Comparison of ENCODE assay signal across 28 mouse cellular contexts in the genomic region with DNA sequence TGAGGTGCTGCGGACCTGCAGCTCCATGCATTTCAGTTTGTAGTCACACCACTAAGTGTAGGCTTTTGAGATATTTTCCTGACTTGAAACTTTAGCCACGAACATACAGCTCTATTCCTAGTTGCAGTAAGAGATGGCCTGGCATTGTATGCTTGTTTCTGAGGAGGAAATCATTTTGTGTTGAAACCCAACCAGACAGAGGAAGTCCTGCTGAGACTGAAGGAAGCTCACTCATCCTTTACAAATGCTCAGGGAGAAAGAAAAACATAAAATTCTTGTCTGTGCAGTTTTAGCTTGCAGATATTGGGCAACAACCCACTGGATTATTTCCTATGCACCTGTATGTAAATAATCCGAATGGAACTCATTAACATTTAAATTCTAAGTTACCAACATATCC.
DNase-seq lines count a peak whose midpoint lies in the region; ATAC-seq and TF ChIP-seq lines count a peak whose summit lies in the region.
"Had no signal": no experiment of that assay in that cellular context is flagged by ENCODE, and none has a peak within 500 bp of the region (broad histone marks: within the 10 kb centered on the region; RNA-seq: fewer than 3 reads in every experiment).

No protein-coding gene starts in this region.

- 78% methylated on average over 3 of the region's 3 CpGs for WGBS in forebrain, embryonic 14.5 days
- 58% methylated on average over 3 of the region's 3 CpGs for WGBS in forebrain, embryonic 16.5 days
- 59% methylated on average over 3 of the region's 3 CpGs for WGBS in midbrain, embryonic 15.5 days
- 58% methylated on average over 3 of the region's 3 CpGs for WGBS in midbrain, embryonic 16.5 days

- no peak overlapping the region for H3K27ac ChIP-seq in forebrain, embryonic 14.5 days (ENCODE audit: low read depth, low read length)
- H3K27ac ChIP-seq in forebrain, embryonic 16.5 days (ENCODE audit: low read length), result no peak overlapping the region
- 0 out of 2 replicates have a peak overlapping the region, but pooled peaks have one; percentile 34 for H3K27ac ChIP-seq in midbrain, embryonic 15.5 days
- H3K27ac ChIP-seq in midbrain, embryonic 16.5 days (ENCODE audit: low read length), result no peak overlapping the region
- no peak overlapping the region for H3K27ac ChIP-seq in gastrocnemius, adult 2 months
- H3K27ac ChIP-seq: embryonic facial prominence, embryonic 10.5 days; embryonic facial prominence, embryonic 13.5 days; forebrain, embryonic 12.5 days; heart, embryonic 15.5 days; hindbrain, embryonic 10.5 days; hindbrain, embryonic 13.5 days; intestine, embryonic 15.5 days had no signal

- no peaks in the 10 kb centered on the region for H3K36me3 ChIP-seq in forebrain, embryonic 14.5 days (ENCODE audit: control insufficient read depth, insufficient read depth, low read length)
- no peaks in the 10 kb centered on the region for H3K36me3 ChIP-seq in forebrain, embryonic 16.5 days (ENCODE audit: control insufficient read depth, insufficient read depth)
- no peaks in the 10 kb centered on the region for H3K36me3 ChIP-seq in midbrain, embryonic 15.5 days (replicated peaks)
- no peaks in the 10 kb centered on the region for H3K36me3 ChIP-seq in midbrain, embryonic 16.5 days (ENCODE audit: control insufficient read depth, insufficient read depth, low read length)
- H3K36me3 ChIP-seq: embryonic facial prominence, embryonic 10.5 days; embryonic facial prominence, embryonic 13.5 days; forebrain, embryonic 12.5 days; heart, embryonic 12.5 days; heart, embryonic 15.5 days; hindbrain, embryonic 10.5 days; hindbrain, embryonic 13.5 days; intestine, embryonic 15.5 days had no signal

- no peaks in the 10 kb centered on the region for H3K27me3 ChIP-seq in forebrain, embryonic 14.5 days (replicated peaks; ENCODE audit: control insufficient read depth, insufficient read depth, low read length)
- no peaks in the 10 kb centered on the region for H3K27me3 ChIP-seq in forebrain, embryonic 16.5 days (replicated peaks; ENCODE audit: control insufficient read depth, insufficient read depth, low read length)
- H3K27me3 ChIP-seq in midbrain, embryonic 15.5 days (replicated peaks), result no peaks in the 10 kb centered on the region
- no peaks in the 10 kb centered on the region for H3K27me3 ChIP-seq in midbrain, embryonic 16.5 days (ENCODE audit: control insufficient read depth, insufficient read depth, low read depth, low read length)
- H3K27me3 ChIP-seq: embryonic facial prominence, embryonic 13.5 days; forebrain, embryonic 12.5 days; heart, embryonic 12.5 days; heart, embryonic 15.5 days; hindbrain, embryonic 13.5 days; intestine, embryonic 15.5 days had no signal

- DNase-seq in cerebellum, adult 9-11 months, result peak; percentile 4
- DNase-seq in forebrain, embryonic 14.5 days (ENCODE audit: low spot score), result peak; percentile 32
- peak; percentile 7 to 27 for DNase-seq in cerebellum, postnatal 36 days
- no peak for DNase-seq in gastrocnemius, adult 2 months
- DNase-seq: adrenal gland, adult 2 months; adrenal gland, postnatal 14 days; embryo, embryonic 11 days; forebrain, postnatal 0 days; gastrocnemius, postnatal 25 days; heart, adult 18-20 months; heart, postnatal 10 days; heart, postnatal 36 days; kidney, adult 11 months had no signal

- no peak overlapping the region for H3K4me2 ChIP-seq in forebrain, embryonic 14.5 days (ENCODE audit: low read length)
- no peak overlapping the region for H3K4me2 ChIP-seq in forebrain, embryonic 16.5 days (ENCODE audit: low read length)
- no peak overlapping the region for H3K4me2 ChIP-seq in midbrain, embryonic 15.5 days
- H3K4me2 ChIP-seq in midbrain, embryonic 16.5 days (ENCODE audit: low read length), result no peak overlapping the region
- H3K4me2 ChIP-seq: embryonic facial prominence, embryonic 13.5 days; forebrain, embryonic 12.5 days; heart, embryonic 12.5 days; heart, embryonic 15.5 days; hindbrain, embryonic 13.5 days; intestine, embryonic 15.5 days had no signal

- no peaks in the 10 kb centered on the region for H3K9me3 ChIP-seq in forebrain, embryonic 14.5 days (replicated peaks; ENCODE audit: control insufficient read depth, low read length)
- no peaks in the 10 kb centered on the region for H3K9me3 ChIP-seq in forebrain, embryonic 16.5 days (ENCODE audit: control insufficient read depth, low read length)
- H3K9me3 ChIP-seq in midbrain, embryonic 15.5 days, result no peaks in the 10 kb centered on the region
- no peaks in the 10 kb centered on the region for H3K9me3 ChIP-seq in midbrain, embryonic 16.5 days (replicated peaks; ENCODE audit: control insufficient read depth, low read length, poor library complexity, severe bottlenecking)
- H3K9me3 ChIP-seq: embryonic facial prominence, embryonic 10.5 days; embryonic facial prominence, embryonic 13.5 days; forebrain, embryonic 12.5 days; heart, embryonic 12.5 days; heart, embryonic 15.5 days; hindbrain, embryonic 10.5 days; hindbrain, embryonic 13.5 days; intestine, embryonic 15.5 days had no signal

- TF ChIP-seq CTCF in gastrocnemius, adult 2 months (IDR thresholded peaks at IDR 0.05), result no peak

- no peaks in the 10 kb centered on the region for H3K4me1 ChIP-seq in forebrain, embryonic 14.5 days (ENCODE audit: control insufficient read depth, insufficient read depth, low read length)
- no peaks in the 10 kb centered on the region for H3K4me1 ChIP-seq in forebrain, embryonic 16.5 days (replicated peaks; ENCODE audit: control insufficient read depth, insufficient read depth, low read length)
- H3K4me1 ChIP-seq in midbrain, embryonic 15.5 days, result peaks cover 8% of the 10 kb centered on the region; the same call in 1 of the 2 replicates
- no peaks in the 10 kb centered on the region for H3K4me1 ChIP-seq in midbrain, embryonic 16.5 days (ENCODE audit: control insufficient read depth, insufficient read depth, low read length)
- H3K4me1 ChIP-seq: embryonic facial prominence, embryonic 10.5 days; embryonic facial prominence, embryonic 13.5 days; forebrain, embryonic 12.5 days; heart, embryonic 12.5 days; heart, embryonic 15.5 days; hindbrain, embryonic 10.5 days; intestine, embryonic 15.5 days had no signal

- ATAC-seq in cerebellum, adult (ENCODE audit: insufficient number of reproducible peaks, low FRiP score, low TSS enrichment), result no peak
- no peak for ATAC-seq in forebrain, embryonic 14.5 days
- no peak for ATAC-seq in forebrain, embryonic 16.5 days
- ATAC-seq in midbrain, embryonic 15.5 days (replicated peaks), result no peak
- ATAC-seq in midbrain, embryonic 16.5 days, result no peak
- ATAC-seq: CD4-positive, CD25-positive, alpha-beta regulatory T cell, adult 4 months; forebrain, postnatal 0 days; hindbrain, embryonic 16.5 days; intestine, embryonic 15.5 days had no signal

- H3K4me3 ChIP-seq in forebrain, embryonic 14.5 days (ENCODE audit: low read depth, low read length), result no peak overlapping the region
- H3K4me3 ChIP-seq in forebrain, embryonic 16.5 days (replicated peaks; ENCODE audit: low read length), result no peak overlapping the region
- no peak overlapping the region for H3K4me3 ChIP-seq in midbrain, embryonic 15.5 days
- H3K4me3 ChIP-seq in midbrain, embryonic 16.5 days (ENCODE audit: low read depth, low read length), result no peak overlapping the region
- no peak overlapping the region for H3K4me3 ChIP-seq in gastrocnemius, adult 2 months
- H3K4me3 ChIP-seq: embryonic facial prominence, embryonic 10.5 days; embryonic facial prominence, embryonic 13.5 days; erythroblast, embryonic 14.5 days; forebrain, embryonic 12.5 days; heart, embryonic 12.5 days; heart, embryonic 15.5 days; hindbrain, embryonic 10.5 days; hindbrain, embryonic 13.5 days; intestine, embryonic 15.5 days had no signal

- H3K9ac ChIP-seq in forebrain, embryonic 14.5 days (ENCODE audit: low read length), result no peak overlapping the region
- H3K9ac ChIP-seq in forebrain, embryonic 16.5 days (replicated peaks; ENCODE audit: low read depth, low read length), result no peak overlapping the region
- no peak overlapping the region for H3K9ac ChIP-seq in midbrain, embryonic 15.5 days
- no peak overlapping the region for H3K9ac ChIP-seq in midbrain, embryonic 16.5 days (ENCODE audit: low read depth, low read length)
- H3K9ac ChIP-seq: embryonic facial prominence, embryonic 13.5 days; forebrain, embryonic 12.5 days; forebrain, postnatal 0 days; heart, embryonic 12.5 days; heart, embryonic 15.5 days; hindbrain, embryonic 13.5 days; intestine, embryonic 15.5 days had no signal

- intact Hi-C loops in gastrocnemius, adult 2 months (cut with DNase I), result no loop called here
